Mouse (Mus musculus) liver, postnatal 0 days (tissue): ENCODE results near the gene Galnt16.

Source experiments
- CTCF ChIP-seq: sonication (generic); IDR thresholded peaks from 2 replicates; pipeline ENCODE4 v1.5.1; 2016; ENCODE audit warnings: antibody characterized with exemption, low read depth
- EP300 ChIP-seq: IDR thresholded peaks from 2 replicates; pipeline ENCODE4 v1.6.1; 2016; ENCODE audit warnings: antibody characterized with exemption, low read depth, mild to moderate bottlenecking

DNA sequence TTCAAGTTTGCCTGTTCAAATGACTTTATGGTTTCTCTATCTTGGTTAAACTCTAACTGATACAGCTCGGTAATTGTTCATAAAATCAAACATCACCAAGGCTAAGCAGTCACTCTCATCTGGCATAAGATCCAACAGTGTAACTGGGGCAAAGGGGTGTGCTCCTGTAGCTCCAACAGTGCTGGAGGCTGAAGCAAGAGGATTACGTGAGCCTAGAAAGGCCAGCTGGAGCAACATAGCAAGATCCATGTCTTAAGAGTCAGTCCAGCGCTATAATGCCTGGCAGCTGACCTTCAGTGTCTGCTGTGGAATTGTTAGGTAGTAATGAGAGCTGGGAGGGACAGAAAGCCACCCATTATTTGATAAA, 136.6 kb downstream of the Galnt16 start:
- TF ChIP-seq CTCF: no peak
- TF ChIP-seq EP300: no peak
